Mouse (Mus musculus): ENCODE measurements around the gene Cpn2. TPM values are rescaled to one million over a fixed set of nuclear protein-coding genes. Genes with fewer than 3 reads are reported as not detected.

The Cpn2 gene
- polyA plus RNA-seq (2012; rRNA removed) = 0.01 TPM in 1 of 2 replicates, not detected in the other

DNA sequence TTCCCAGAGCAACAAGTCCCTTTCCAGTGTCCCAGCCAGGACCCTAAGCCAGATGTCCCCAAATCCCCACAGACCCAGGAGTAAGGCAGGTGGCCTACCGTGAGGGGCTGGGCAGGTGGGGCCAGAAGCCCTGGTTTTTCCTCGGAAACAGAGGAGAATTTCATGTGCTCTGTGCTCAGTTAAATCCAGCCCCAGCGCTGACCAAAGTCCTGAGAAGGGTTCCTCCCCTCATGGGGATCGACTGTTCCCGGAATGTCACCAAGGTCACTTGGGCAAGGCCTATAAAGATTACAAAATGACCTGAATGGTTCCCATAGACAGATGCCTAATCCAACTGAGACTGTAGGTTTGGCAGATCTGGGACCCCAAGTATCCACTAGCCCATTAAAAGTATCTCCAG is at the start of gene Cpn2:
TSS of gene Cpn2 (minus strand) at position 141 of the 400 bp plus-strand sequence.

GRCm38 (mm10) chr16:30310647-30311046 is 43.3 kb upstream of the Cpn2 start, which contains the start of gene Gp5:
Gene Gp5 (minus strand): TSS chr16:30310779.

GRCm38 (mm10) chr16:30282844-30283495 is 15.7 kb upstream of the Cpn2 start, which contains the start of gene Lrrc15:
Gene Lrrc15 (minus strand): TSS chr16:30283256.

Other genes with a start within 250 kb of the Cpn2 start
- gene Hes1, start 203.1 kb downstream of the Cpn2 start, polyA plus RNA-seq (2012; rRNA removed) = 55.5 and 55.8 TPM in 2 replicates
- 0.32 and 0.48 TPM in 2 replicates for gene Lrrc15, start 15.8 kb upstream of the Cpn2 start, polyA plus RNA-seq (2012; rRNA removed)
- gene Gp5, start 43.3 kb upstream of the Cpn2 start, polyA plus RNA-seq (2012; rRNA removed) = 0.29 and 0.54 TPM in 2 replicates
- gene Atp13a3, start 138.5 kb upstream of the Cpn2 start, polyA plus RNA-seq (2012; rRNA removed) = 28.3 and 30.0 TPM in 2 replicates